Mouse (Mus musculus): Measurements from ENCODE around the gene Ndufa6. TPM values are rescaled to one million over a fixed set of nuclear protein-coding genes. Genes with fewer than 3 reads are reported as not detected.
A peak's percentile ranks its signal among the peaks of the same experiment; 100 is the strongest.

The Ndufa6 gene
- total RNA-seq, 1 experiment from 2014 or later = 144 TPM

- no peak for ATAC-seq (replicated peaks; ENCODE audit: low read depth, poor library complexity, severe bottlenecking)
Measured at GRCm38 (mm10) chr15:82343368-82344287, 10.5 kb downstream of the Ndufa6 start.

GRCm38 (mm10) chr15:82342543-82342935 is 11.6 kb downstream of the Ndufa6 start:
- ATAC-seq (replicated peaks; ENCODE audit: low read depth, poor library complexity, severe bottlenecking) = no peak

GRCm38 (mm10) chr15:82341675-82342542 is 12.2 kb downstream of the Ndufa6 start:
- peak; percentile 46 for ATAC-seq (replicated peaks; ENCODE audit: low read depth, poor library complexity, severe bottlenecking)

- ATAC-seq (replicated peaks; ENCODE audit: low read depth, poor library complexity, severe bottlenecking) = peak; percentile 3; the same call in 1 of the 2 replicates
Measured at GRCm38 (mm10) chr15:82341036-82341501, 13.1 kb downstream of the Ndufa6 start.

- ATAC-seq (replicated peaks; ENCODE audit: low read depth, poor library complexity, severe bottlenecking) = no peak
Measured at GRCm38 (mm10) chr15:82340414-82341035, 13.6 kb downstream of the Ndufa6 start.

GRCm38 (mm10) chr15:82339634-82340254 is 14.4 kb downstream of the Ndufa6 start:
- ATAC-seq (replicated peaks; ENCODE audit: low read depth, poor library complexity, severe bottlenecking) = no peak

GRCm38 (mm10) chr15:82339150-82339549 is 15.0 kb downstream of the Ndufa6 start:
- ATAC-seq (replicated peaks; ENCODE audit: low read depth, poor library complexity, severe bottlenecking) = no peak

GRCm38 (mm10) chr15:82338593-82339112 is 15.5 kb downstream of the Ndufa6 start, which contains the start of the genes Naga, Pheta2 and Smdt1:
Gene Naga (minus strand): TSS chr15:82338925.
Gene Pheta2 (plus strand): TSS chr15:82338942.
Gene Smdt1 (plus strand): TSS chr15:82338959.
- ATAC-seq (replicated peaks; ENCODE audit: low read depth, poor library complexity, severe bottlenecking) = peak; percentile 61

- ATAC-seq (replicated peaks; ENCODE audit: low read depth, poor library complexity, severe bottlenecking) = peak; percentile 26
Measured at GRCm38 (mm10) chr15:82337875-82338274, 16.2 kb downstream of the Ndufa6 start.

GRCm38 (mm10) chr15:82336629-82337028 is 17.5 kb downstream of the Ndufa6 start:
- no peak for ATAC-seq (replicated peaks; ENCODE audit: low read depth, poor library complexity, severe bottlenecking)

- ATAC-seq (replicated peaks; ENCODE audit: low read depth, poor library complexity, severe bottlenecking) = no peak
Measured at GRCm38 (mm10) chr15:82335194-82335593, 18.9 kb downstream of the Ndufa6 start.

GRCm38 (mm10) chr15:82325382-82325781 is 28.7 kb downstream of the Ndufa6 start:
- ATAC-seq (replicated peaks; ENCODE audit: low read depth, poor library complexity, severe bottlenecking) = peak; percentile 73

GRCm38 (mm10) chr15:82322195-82322594 is 31.9 kb downstream of the Ndufa6 start:
- no peak for ATAC-seq (replicated peaks; ENCODE audit: low read depth, poor library complexity, severe bottlenecking)

- no peak for ATAC-seq (replicated peaks; ENCODE audit: low read depth, poor library complexity, severe bottlenecking)
Measured at GRCm38 (mm10) chr15:82319613-82320012, 34.5 kb downstream of the Ndufa6 start.

GRCm38 (mm10) chr15:82317839-82318238 is 36.3 kb downstream of the Ndufa6 start:
- no peak for ATAC-seq (replicated peaks; ENCODE audit: low read depth, poor library complexity, severe bottlenecking)

GRCm38 (mm10) chr15:82308416-82308815 is 45.7 kb downstream of the Ndufa6 start:
- ATAC-seq (replicated peaks; ENCODE audit: low read depth, poor library complexity, severe bottlenecking) = no peak

GRCm38 (mm10) chr15:82307107-82307506 is 47.0 kb downstream of the Ndufa6 start:
- ATAC-seq (replicated peaks; ENCODE audit: low read depth, poor library complexity, severe bottlenecking) = no peak

Measured in common myeloid progenitor, adult 5-6 weeks (primary cell).